Mouse (Mus musculus): ENCODE measurements around the gene Mettl22.

DNA sequence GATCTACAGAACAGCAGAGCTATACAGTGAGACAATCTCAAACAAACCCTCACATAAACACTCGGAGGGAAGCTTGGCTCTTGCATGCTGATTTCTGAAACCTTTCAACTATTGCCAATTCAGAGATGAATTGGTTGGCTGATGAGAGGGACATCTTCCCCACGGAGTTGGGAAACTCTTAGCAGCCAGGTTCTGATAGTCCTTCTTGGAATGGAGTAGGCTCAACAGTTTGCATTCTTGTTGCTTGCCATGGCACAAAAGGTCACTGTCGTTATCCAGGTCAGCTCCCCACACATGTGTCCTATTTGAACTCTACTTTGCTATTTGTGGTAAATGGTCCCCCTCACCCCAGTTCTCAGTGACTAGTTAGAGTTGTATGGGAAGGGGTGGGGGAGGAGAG is 54.7 kb downstream of the Mettl22 start:
- TF ChIP-seq POLR2A (IDR thresholded peaks at IDR 0.05; ENCODE audit: borderline replicate concordance, extremely low read depth, insufficient read depth, insufficient read length, poor library complexity, severe bottlenecking) (no peak), CTCF (IDR thresholded peaks at IDR 0.05; ENCODE audit: borderline replicate concordance, extremely low read depth, insufficient read depth, insufficient read length) (no peak)

Measured in brain, embryonic 14.5 days (tissue).